In genomic region chr1:191096871-191097681, GRCm38 (mm10) we compare ENCODE assay signal across 1 mouse cellular context.
TF ChIP-seq lines count a peak whose summit lies in the region.

No protein-coding gene starts in this region.

TF ChIP-seq in CH12.LX, 34 proteins besides CTCF, POLR2A, EP300 and RAD21 (continued from another document):
- TF ChIP-seq CHD2 (IDR thresholded peaks at IDR 0.05; ENCODE audit: low read length) (0 out of 2 replicates have a peak, but pooled peaks have one; percentile 8), ZC3H11A (IDR thresholded peaks at IDR 0.05; ENCODE audit: low read depth, low read length) (no peak), USF1 (IDR thresholded peaks at IDR 0.05; ENCODE audit: low read depth, low read length) (no peak), MAZ (IDR thresholded peaks at IDR 0.05; ENCODE audit: low read depth, low read length) (peak; percentile 23; the same call in 1 of the 2 replicates), POLR2AphosphoS2 (IDR thresholded peaks at IDR 0.05; ENCODE audit: low read depth, low read length) (no peak), JUND (conservative IDR thresholded peaks at IDR 0.05; ENCODE audit: low read depth, low read length) (no peak), HCFC1 (IDR thresholded peaks at IDR 0.05; ENCODE audit: low read depth, low read length) (no peak), TCF12 (IDR thresholded peaks at IDR 0.05; ENCODE audit: low read depth, low read length) (no peak), TBP (conservative IDR thresholded peaks at IDR 0.05; ENCODE audit: low read depth, low read length) (no peak), ETS1 (conservative IDR thresholded peaks at IDR 0.05; ENCODE audit: low read depth, low read length) (no peak; the same call in 1 of the 2 replicates), USF2 (conservative IDR thresholded peaks at IDR 0.05; ENCODE audit: low read depth, low read length) (no peak), RCOR1 (conservative IDR thresholded peaks at IDR 0.05; ENCODE audit: low read depth, low read length) (no peak), SMC3 (IDR thresholded peaks at IDR 0.05; ENCODE audit: low read depth, low read length) (no peak; the same call in 1 of the 2 replicates), IRF4 (IDR thresholded peaks at IDR 0.05; ENCODE audit: low read depth, low read length) (no peak; the same call in 1 of the 2 replicates), MEF2A (IDR thresholded peaks at IDR 0.05; ENCODE audit: borderline replicate concordance, low read depth, low read length) (peak; percentile 24; the same call in 1 of the 2 replicates), CHD1 (IDR thresholded peaks at IDR 0.05; ENCODE audit: low read depth, low read length) (peak; percentile 25), NRF1 (IDR thresholded peaks at IDR 0.05; ENCODE audit: low read depth, low read length) (no peak)
